Mouse (Mus musculus) limb, embryonic 11.5 days (tissue): Measurements from ENCODE around the gene Rora. TPM values are rescaled to one million over a fixed set of nuclear protein-coding genes. Genes with fewer than 3 reads are reported as not detected.

Experiments
- ATAC-seq: fragments of 200-750 bp; cut with Nextera tagmentation; 2 replicates; pipeline ENCODE4 v1.8.0; 2017; ENCODE audit warnings: low read depth; ENCODE audit not compliant: insufficient number of reproducible peaks, low FRiP score, low TSS enrichment
- DNase-seq: peaks from one replicate; pipeline ENCODE4 v3.0.0-alpha.2; 2015; ENCODE audit warnings: low spot score
- H3K27ac ChIP-seq: fragments of 300-500 bp; sonication (generic); replicated peaks from 2 replicates; pipeline ENCODE4 v1.5.1; 2014; ENCODE audit warnings: low read depth, mild to moderate bottlenecking, low read length
- H3K27me3 ChIP-seq: fragments of 300-500 bp; sonication (generic); 2 replicates; pipeline ENCODE4 v1.6.1; 2014; ENCODE audit warnings: mild to moderate bottlenecking, low read length, mixed read lengths; ENCODE audit not compliant: control insufficient read depth, insufficient read depth
- H3K36me3 ChIP-seq: fragments of 300-500 bp; sonication (generic); 2 replicates; pipeline ENCODE4 v1.6.1; 2014; ENCODE audit warnings: mild to moderate bottlenecking, low read length, moderate library complexity, mixed read lengths; ENCODE audit not compliant: control insufficient read depth, insufficient read depth
- H3K4me1 ChIP-seq: fragments of 300-500 bp; sonication (generic); 2 replicates; pipeline ENCODE4 v1.6.1; 2014; ENCODE audit warnings: low read length, mixed read lengths; ENCODE audit not compliant: control insufficient read depth, insufficient read depth
- H3K4me2 ChIP-seq: fragments of 300-500 bp; sonication (generic); 2 replicates; pipeline ENCODE4 v1.6.1; 2014; ENCODE audit warnings: low read depth, mild to moderate bottlenecking, moderate library complexity; ENCODE audit not compliant: severe bottlenecking
- H3K4me3 ChIP-seq: fragments of 300-500 bp; sonication (generic); 2 replicates; pipeline ENCODE4 v1.5.1; 2014; ENCODE audit warnings: low read depth, low read length
- H3K9ac ChIP-seq: fragments of 300-500 bp; sonication (generic); 2 replicates; pipeline ENCODE4 v1.6.1; 2014; ENCODE audit warnings: mild to moderate bottlenecking, low read length
- H3K9me3 ChIP-seq: fragments of 300-500 bp; sonication (generic); 2 replicates; pipeline ENCODE4 v1.6.1; 2016; ENCODE audit warnings: low read length; ENCODE audit not compliant: control insufficient read depth
- WGBS: fragments of 180-500 bp; shearing (Covaris S2); extraction: QIAGEN DNeasy Blood & Tissue Kit; methylation state at CpG from one replicate; pipeline ENCODE4 v1.1.7; 2014; 5-methylcytosine and 5-hydroxymethylcytosine counted together
- polyA plus RNA-seq: library from polyadenylated mRNA; unstranded; fragments of >200 nt; fragmentation: Nextera tagmentation; extraction: Ambion mirVana; gene quantifications from 2 replicates; pipeline ENCODE4 v1.2.1, GENCODE M21; 2014

Rora gene
- polyA plus RNA-seq, 1 experiment from 2014 or later = 3.1 TPM

- no peak overlapping the region for H3K9ac ChIP-seq
- no peak for ATAC-seq
- H3K27ac ChIP-seq = no peak overlapping the region
- WGBS = 54% methylated on average over 3 of the region's 3 CpGs
- no peaks in the 10 kb centered on the region for H3K36me3 ChIP-seq
- no peak overlapping the region for H3K4me3 ChIP-seq
- no peaks in the 10 kb centered on the region for H3K4me1 ChIP-seq
- no peaks in the 10 kb centered on the region for H3K27me3 ChIP-seq
- DNase-seq = no peak
- H3K4me2 ChIP-seq = no peak overlapping the region
- no peaks in the 10 kb centered on the region for H3K9me3 ChIP-seq
Measured at GRCm38 (mm10) chr9:69320635-69321027, 667.0 kb downstream of the Rora start.

DNA sequence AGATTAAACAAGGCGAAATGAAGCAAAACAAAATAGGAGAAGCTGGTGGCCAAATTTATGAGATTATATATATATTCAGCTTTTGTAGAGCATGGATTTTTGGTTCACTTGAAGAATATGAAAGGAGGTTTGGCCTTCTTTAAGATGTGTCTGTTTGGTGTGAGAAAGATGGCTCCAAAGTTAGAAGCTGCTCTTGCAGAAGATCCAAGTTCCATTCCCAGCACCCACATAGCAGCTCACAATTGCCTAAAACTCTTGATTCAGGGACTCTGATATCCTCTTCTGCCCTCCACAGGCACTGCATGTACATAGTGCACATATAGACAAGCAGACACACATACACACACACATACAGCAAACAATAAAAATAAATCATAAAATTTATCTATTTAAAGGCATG is 668.4 kb downstream of the Rora start:
- H3K27me3 ChIP-seq = no peaks in the 10 kb centered on the region
- H3K27ac ChIP-seq = no peak overlapping the region
- WGBS = 96% methylated on average over 1 of the region's 1 CpGs
- no peak overlapping the region for H3K4me3 ChIP-seq
- DNase-seq (no peak), ATAC-seq (no peak)
- no peaks in the 10 kb centered on the region for H3K9me3 ChIP-seq
- no peaks in the 10 kb centered on the region for H3K36me3 ChIP-seq
- H3K9ac ChIP-seq = no peak overlapping the region
- H3K4me2 ChIP-seq = no peak overlapping the region
- H3K4me1 ChIP-seq = no peaks in the 10 kb centered on the region

GRCm38 (mm10) chr9:69323831-69324230 is 670.2 kb downstream of the Rora start:
- no peak for ATAC-seq
- WGBS = 78% methylated on average over 8 of the region's 8 CpGs
- Histone ChIP-seq H3K4me3 (no peak overlapping the region), H3K36me3 (no peaks in the 10 kb centered on the region), H3K4me2 (no peak overlapping the region), H3K9ac (no peak overlapping the region), H3K27me3 (no peaks in the 10 kb centered on the region), H3K4me1 (no peaks in the 10 kb centered on the region), H3K9me3 (no peaks in the 10 kb centered on the region), H3K27ac (no peak overlapping the region)
- no peak for DNase-seq

- 71% methylated on average over 9 of the region's 9 CpGs for WGBS
- no peak for ATAC-seq
- Histone ChIP-seq H3K27ac (no peak overlapping the region), H3K36me3 (no peaks in the 10 kb centered on the region), H3K4me1 (no peaks in the 10 kb centered on the region), H3K9me3 (no peaks in the 10 kb centered on the region), H3K4me2 (no peak overlapping the region), H3K4me3 (no peak overlapping the region), H3K9ac (no peak overlapping the region), H3K27me3 (no peaks in the 10 kb centered on the region)
- DNase-seq = no peak
Measured at GRCm38 (mm10) chr9:69327077-69327476, 673.5 kb downstream of the Rora start.

DNA sequence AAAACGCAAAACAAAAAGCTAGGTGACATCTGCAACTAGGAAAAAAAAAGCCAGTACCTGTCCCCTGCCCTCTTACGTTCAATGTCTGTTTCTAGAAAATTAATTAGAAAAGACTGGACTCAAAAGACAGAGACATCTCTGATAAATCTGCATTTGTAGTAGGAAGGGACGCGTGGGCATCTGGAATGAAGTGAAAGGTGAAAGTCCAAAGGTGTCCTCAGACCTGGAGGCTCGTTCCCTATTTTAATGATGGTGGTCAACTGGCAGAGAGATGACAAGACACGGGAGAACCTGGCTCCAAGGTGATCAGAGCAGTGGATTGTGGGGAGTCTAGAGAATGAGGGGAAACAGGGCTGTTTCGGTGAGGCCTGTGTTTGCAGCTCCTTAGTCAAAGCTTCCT is 674.0 kb downstream of the Rora start:
- H3K9me3 ChIP-seq = no peaks in the 10 kb centered on the region
- no peak for DNase-seq
- no peak overlapping the region for H3K4me2 ChIP-seq
- ATAC-seq = no peak
- WGBS = 83% methylated on average over 7 of the region's 7 CpGs
- H3K36me3 ChIP-seq = no peaks in the 10 kb centered on the region
- H3K4me1 ChIP-seq = no peaks in the 10 kb centered on the region
- H3K27ac ChIP-seq = no peak overlapping the region
- no peaks in the 10 kb centered on the region for H3K27me3 ChIP-seq
- no peak overlapping the region for H3K9ac ChIP-seq
- no peak overlapping the region for H3K4me3 ChIP-seq

GRCm38 (mm10) chr9:69331790-69332189 is 678.2 kb downstream of the Rora start:
- Histone ChIP-seq H3K27ac (no peak overlapping the region), H3K4me1 (no peaks in the 10 kb centered on the region), H3K9me3 (no peaks in the 10 kb centered on the region), H3K36me3 (no peaks in the 10 kb centered on the region), H3K9ac (no peak overlapping the region), H3K4me3 (no peak overlapping the region), H3K4me2 (no peak overlapping the region), H3K27me3 (no peaks in the 10 kb centered on the region)
- DNase-seq (no peak), ATAC-seq (no peak)
- WGBS = 91% methylated on average over 3 of the region's 3 CpGs

DNA sequence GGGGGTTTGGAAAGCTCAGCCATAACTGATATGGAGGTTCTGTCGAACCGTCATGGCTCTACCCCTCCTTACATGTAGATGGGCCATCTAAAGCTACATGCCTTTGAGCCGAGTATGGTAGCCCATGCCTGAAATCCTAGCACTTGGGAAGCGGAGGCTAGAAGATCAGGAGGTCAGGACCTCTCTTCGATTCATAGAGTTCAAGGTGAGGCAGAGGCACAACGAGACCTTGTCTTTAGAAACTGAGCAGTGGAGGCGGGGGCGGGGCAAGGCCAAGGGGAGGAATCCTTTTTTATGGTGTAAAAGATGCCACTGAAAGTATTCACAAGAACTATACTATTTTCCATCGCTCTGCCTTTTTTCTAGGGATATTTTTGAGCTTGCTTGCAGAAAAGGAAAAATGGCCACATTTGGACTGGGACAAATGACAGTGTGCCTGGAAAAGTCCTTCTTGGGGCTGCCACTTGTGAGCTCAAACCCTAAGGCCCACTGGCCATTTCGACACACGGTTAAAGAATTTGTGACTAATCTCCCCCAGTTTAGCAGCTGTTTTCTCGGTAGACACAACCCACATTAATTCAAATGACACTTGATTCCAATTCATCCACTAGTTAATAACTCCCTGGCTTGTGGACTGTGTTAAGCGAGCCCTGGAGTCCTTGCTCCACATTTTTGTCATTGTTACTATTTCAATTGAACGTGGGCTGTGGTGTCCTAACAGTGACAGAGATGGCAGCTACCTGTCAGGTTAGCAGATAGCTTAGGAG is 679.4 kb downstream of the Rora start:
- Histone ChIP-seq H3K4me3 (no peak overlapping the region), H3K9ac (no peak overlapping the region), H3K27me3 (no peaks in the 10 kb centered on the region), H3K27ac (no peak overlapping the region), H3K36me3 (no peaks in the 10 kb centered on the region), H3K9me3 (no peaks in the 10 kb centered on the region), H3K4me1 (no peaks in the 10 kb centered on the region), H3K4me2 (no peak overlapping the region)
- no peak for DNase-seq
- no peak for ATAC-seq
- WGBS = 83% methylated on average over 14 of the region's 14 CpGs

DNA sequence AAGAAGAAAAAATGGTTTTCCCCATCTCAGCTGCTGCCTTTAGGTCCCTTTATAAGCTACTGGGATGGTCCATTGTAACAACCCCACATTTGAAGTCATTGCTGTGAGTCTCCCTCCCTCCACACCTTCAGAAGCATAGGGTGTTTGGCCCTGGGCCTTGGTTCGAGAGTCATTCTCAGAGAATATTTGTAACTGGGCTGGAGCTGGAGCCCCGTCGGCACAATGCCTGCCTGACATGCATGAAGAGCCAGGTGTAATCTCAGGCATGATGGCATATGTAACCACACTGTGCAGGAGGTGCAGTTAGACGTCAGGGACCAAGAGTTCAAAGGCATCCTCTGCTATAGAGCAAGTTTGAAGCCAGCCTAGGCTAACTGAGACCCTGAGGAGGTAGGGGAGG is 680.1 kb downstream of the Rora start:
- H3K9ac ChIP-seq = no peak overlapping the region
- no peak overlapping the region for H3K27ac ChIP-seq
- H3K9me3 ChIP-seq = no peaks in the 10 kb centered on the region
- ATAC-seq = no peak
- H3K4me3 ChIP-seq = no peak overlapping the region
- H3K36me3 ChIP-seq = no peaks in the 10 kb centered on the region
- no peak for DNase-seq
- no peaks in the 10 kb centered on the region for H3K27me3 ChIP-seq
- no peak overlapping the region for H3K4me2 ChIP-seq
- no peaks in the 10 kb centered on the region for H3K4me1 ChIP-seq
- 83% methylated on average over 4 of the region's 4 CpGs for WGBS

- WGBS = 79% methylated on average over 8 of the region's 8 CpGs
- ATAC-seq = no peak
- no peak overlapping the region for H3K9ac ChIP-seq
- no peak overlapping the region for H3K4me3 ChIP-seq
- H3K36me3 ChIP-seq = no peaks in the 10 kb centered on the region
- H3K27ac ChIP-seq = no peak overlapping the region
- H3K27me3 ChIP-seq = no peaks in the 10 kb centered on the region
- H3K4me2 ChIP-seq = no peak overlapping the region
- H3K4me1 ChIP-seq = no peaks in the 10 kb centered on the region
- no peak for DNase-seq
- H3K9me3 ChIP-seq = no peaks in the 10 kb centered on the region
Measured at GRCm38 (mm10) chr9:69334106-69334505, 680.5 kb downstream of the Rora start.
